Mouse (Mus musculus) layer of hippocampus, adult 11-12 months (tissue): ENCODE data around the gene Sbno2.

Experiments used
- DNase-seq: peaks from one replicate; pipeline ENCODE4 v3.0.0; 2022; ENCODE audit warnings: low spot score

Gene Sbno2

GRCm38 (mm10) chr10:80091527-80091926 is 13.8 kb downstream of the Sbno2 start:
- DNase-seq: no peak

DNA sequence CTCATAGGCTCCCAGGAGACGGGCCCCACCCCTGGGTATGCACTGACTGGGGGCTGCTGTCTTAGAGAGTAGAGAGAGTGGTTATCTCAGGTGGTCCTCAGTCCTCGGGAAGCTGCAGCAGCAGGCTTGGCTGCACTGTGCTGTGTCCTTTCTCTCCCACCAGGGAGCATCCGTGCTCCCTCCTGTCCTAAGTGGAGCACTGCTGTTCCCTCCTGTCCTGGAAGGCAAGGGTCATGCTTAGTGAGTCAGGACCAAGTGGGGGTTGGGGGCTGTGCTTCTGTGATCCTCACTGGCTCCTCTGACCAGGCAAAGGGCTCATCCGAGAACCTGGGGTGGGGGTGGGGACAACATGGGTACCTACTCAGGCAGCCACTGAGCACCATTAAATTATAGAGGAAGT is 16.2 kb downstream of the Sbno2 start:
- no peak for DNase-seq

GRCm38 (mm10) chr10:80087483-80087882 is 17.9 kb downstream of the Sbno2 start:
- no peak for DNase-seq

GRCm38 (mm10) chr10:80086847-80087246 is 18.5 kb downstream of the Sbno2 start:
- peak; percentile 38 for DNase-seq

DNA sequence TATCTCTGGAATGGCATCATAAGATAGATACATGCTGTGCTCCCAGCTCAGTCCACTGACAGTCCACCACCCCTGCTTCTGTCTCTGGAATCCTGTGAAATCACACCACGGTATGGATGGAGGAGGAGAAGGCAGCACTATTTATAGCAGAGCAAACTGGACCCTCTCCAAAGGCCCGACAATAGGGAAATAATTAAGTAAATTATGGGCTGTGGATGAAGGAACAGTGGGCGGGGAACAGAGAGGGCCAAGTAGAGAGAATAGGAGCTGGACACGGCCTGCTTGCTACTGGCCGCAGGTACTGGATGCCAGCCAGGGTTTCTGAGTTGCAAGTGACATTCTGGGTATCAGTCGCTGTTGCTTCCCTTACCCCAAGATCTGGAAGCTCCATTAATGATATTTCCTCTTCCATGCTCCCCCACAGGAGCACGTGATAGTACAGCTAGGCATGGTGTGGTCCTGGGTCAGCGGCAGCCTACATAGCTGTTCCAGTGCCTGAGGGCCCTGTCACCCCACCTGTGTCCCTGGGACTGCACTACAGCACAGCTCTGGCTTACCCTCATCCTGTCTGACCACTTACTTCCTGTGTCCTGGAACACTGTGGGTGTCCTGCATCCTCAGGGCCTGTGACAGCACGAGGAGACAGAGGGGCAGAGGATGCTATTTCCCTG is 20.4 kb downstream of the Sbno2 start:
- DNase-seq: no peak

GRCm38 (mm10) chr10:80081075-80081474 is 24.3 kb downstream of the Sbno2 start:
- DNase-seq: no peak

DNA sequence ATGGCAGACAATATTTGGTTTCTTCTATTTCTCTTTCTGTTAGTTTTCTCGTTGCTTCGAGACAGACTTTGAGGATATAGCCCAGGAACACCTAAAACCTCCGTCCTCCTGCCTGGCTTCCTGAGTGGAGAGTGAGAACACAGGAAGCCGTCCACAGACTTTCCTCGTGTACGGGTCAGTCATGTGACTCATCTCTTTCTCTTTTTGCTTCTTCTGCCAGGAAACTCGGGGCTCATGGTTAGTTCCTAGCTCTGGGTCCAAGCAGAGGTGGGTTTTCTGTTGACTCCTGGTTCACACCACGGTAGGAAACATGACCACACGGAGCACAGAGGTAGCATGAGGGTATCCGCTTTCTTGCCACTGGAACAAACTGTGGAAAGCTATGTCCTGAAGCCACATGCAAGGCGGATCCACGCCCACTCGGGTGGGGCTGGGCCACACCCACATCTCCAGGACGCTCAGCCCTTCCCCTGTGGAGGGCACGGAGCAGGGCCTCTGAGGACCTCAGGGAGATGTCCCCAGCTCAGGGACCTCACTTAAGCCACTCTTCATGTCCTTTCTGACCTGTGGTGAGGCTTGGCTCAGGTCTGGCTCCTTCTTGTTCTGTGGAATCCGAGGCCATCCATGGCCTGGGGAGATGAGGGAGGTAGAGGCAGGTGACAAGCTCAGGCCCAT is 24.8 kb downstream of the Sbno2 start:
- DNase-seq: no peak

- DNase-seq: no peak
Measured at GRCm38 (mm10) chr10:80078366-80078765, 27.0 kb downstream of the Sbno2 start.

- DNase-seq: no peak
Measured at GRCm38 (mm10) chr10:80077312-80077711, 28.1 kb downstream of the Sbno2 start.

DNA sequence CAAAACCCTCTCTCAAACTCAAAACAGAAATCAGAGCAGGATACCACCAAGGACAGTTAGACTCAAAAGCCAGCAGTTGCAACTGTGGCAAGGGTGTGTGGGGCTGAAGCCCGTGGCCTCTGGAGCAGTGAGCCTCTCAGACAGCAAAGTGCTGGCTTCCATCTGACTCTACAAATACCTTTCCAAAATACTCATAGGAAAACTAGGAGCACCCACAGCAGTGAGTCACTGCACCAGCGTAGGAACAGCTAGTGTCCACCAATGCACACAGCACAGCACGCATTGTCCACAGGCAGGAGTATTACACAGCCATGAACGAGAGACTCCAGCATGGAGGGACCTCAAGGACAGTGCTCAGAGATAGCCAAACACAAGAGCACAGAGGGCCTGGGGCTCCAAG is 29.0 kb downstream of the Sbno2 start:
- no peak for DNase-seq

DNA sequence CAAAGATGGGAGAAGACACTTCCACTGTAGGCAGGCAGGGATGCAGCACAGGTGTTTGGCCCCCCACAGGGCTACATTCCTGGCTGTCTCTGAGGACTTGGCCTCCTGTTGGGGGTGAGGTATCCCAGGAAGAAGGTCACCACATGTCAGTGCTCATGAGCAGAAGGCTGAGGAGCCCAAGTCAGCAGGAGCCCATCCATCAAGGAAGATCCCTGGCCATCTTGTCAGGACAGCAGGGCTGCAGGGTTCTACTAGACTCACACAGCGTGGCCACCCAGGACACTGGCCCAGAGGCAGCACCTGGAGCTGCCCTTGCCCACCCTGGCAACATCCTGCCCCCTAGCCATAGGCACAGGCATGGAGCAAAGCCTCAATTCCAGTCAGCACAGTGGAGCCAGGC is 29.4 kb downstream of the Sbno2 start:
- no peak for DNase-seq

DNA sequence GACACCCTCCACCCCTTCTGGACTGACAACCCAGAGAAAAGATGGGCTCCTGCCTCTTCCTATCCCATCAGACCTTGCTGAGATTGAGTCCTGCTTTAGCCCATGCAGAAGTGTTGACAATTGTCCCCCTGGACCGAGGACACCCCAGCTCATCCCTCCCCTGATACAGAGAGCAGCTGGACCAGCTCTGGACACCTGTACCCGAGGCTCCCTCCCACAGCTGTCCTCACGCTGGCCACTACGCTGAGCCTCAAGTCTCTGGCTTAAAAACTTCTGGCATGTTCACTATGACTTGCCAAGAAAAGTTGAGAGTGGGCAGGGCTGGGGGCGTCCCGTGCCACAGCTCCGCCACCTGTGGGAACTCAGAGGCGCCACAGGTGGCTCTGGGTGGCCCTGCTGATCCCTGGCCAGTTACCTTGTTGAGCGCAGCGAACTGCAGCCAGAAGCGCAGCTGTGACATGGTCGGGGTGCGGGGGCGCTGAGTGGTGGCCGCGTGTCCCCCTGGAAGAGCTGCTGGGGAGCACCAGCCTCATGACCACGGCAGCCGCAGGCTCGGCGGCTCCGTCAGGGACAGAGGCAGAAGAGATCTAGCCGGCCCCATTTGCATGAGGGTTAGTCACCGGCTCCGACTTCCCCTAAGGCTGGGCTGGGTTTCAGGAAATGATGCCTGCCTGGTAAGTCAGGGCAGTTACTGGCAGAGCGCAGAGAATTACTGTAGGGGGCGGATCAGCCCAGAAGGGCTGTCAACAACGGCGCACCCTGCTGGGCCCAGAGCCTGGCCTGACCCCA is 30.4 kb downstream of the Sbno2 start:
- DNase-seq: peak; percentile 78

GRCm38 (mm10) chr10:80072623-80073489 is 32.5 kb downstream of the Sbno2 start:
- no peak for DNase-seq

- no peak for DNase-seq
Measured at GRCm38 (mm10) chr10:80071516-80071900, 33.9 kb downstream of the Sbno2 start.

- DNase-seq: peak; percentile 88
Measured at GRCm38 (mm10) chr10:80070837-80071515, 34.4 kb downstream of the Sbno2 start.

DNA sequence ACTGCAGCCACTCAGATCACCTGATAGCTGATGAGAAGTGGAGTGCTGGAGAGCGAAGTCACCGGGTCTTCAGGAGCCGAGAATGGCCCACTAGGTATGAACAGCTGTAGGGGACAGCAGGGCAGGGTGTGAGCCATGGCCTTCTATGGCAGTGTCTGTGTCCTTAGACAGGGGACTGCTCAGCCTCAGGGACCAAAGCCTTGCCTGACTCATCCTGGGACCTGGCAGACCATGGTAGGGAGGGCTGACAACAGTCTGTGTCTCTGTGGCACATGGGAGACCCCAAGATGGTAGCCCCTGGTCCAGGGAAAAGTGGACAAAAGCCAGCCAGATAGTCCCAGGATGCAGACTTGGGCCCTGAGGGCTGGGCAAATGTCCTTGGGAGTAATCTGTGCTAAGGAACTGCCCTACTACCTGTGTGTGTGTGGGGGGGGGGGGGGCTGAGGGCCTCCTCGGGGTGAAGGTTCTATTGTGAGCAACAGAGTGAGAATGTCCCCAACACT is 35.4 kb downstream of the Sbno2 start:
- no peak for DNase-seq

- DNase-seq: no peak
Measured at GRCm38 (mm10) chr10:80069251-80069650, 36.1 kb downstream of the Sbno2 start.

DNA sequence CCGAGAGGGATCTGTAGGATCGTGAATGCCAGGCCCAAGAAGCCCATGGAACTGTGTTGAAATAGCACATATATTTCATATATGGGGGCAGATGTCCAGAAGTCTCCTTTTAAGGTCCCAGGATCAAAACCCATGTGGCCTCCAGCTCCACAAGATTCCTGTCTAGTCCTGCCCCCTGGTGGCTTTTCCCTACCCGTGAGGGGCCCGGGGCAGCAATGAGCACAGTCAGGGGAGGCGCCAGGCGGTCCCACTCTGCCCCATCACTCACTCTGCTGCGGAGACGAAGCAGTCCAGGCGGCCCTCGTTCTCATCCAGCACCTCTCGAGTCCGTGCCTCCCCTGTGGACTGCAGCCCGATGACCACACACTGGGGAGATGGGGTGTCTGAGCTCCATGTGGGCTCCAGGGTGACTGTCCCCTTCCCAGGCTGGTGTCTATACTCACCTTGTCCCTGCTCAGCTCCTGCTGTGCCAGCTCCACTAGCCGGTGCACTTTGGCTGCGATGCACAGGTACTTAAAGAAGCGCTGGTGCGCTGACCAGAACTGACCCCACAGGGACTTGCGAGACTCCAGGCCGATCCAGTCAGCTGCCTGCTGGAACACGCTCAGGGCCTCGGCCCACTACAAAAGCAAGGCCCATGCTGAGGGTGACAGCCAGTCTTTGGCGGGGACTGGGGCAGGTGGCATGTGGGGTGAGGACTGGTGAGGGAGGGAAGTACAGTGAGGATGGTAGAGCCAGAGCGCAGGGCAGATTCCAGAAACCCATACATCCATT is 41.3 kb downstream of the Sbno2 start:
- DNase-seq: no peak

DNA sequence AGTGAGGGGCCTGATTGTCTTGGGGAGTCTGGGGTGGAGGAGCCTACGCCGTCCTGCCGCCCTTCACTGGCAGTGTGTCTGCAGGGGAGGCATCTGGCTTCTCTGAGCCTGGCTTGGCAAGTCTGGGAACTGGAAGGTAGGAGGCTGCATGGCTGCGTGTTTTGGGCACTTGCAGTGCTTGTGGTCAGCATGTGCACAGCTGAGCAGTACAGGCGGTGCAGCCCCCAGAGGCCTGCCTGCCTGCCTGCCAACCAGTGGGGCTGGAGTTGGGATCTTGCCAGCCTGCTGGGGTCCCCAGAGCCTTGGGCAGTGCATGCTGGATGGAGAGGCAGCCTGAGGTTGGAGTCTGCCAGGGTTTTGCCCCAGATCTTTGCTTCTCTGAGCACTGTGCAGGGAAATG is 42.3 kb downstream of the Sbno2 start:
- no peak for DNase-seq

DNA sequence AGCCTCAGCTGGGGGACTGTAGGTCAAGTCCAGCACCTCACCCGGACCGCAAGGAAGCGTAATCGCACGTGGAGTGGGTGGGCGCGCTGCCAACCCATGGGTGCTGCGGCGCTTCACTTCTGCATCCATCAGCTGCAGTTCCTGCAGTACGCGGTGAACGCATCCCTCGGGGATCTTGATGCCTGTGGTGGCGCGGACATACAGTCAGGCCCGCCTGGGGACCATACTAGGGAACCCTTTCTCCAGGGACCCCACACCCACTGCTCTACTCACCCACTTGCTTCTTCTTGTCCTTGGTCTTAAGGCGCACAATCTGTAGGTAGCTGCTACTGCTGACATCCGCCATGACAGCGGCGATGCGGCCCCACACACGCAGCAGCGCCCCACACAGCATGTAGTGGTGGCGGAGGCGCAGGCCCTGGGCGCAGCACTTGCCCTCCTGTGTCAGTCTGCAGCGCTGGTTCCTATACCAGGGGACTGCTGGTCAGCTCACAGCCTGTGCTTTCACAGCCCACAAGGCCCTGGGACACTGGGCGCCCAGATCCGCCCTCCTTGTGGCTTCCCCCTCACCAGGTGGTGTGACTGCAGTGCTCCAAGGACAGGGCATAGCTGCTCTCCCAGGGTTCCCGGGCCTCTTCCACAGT is 47.6 kb downstream of the Sbno2 start:
- DNase-seq: no peak
